Mouse (Mus musculus) liver, adult 2 months (tissue): Measurements from ENCODE around the gene Bicra. TPM values are rescaled to one million over a fixed set of nuclear protein-coding genes. Genes with fewer than 3 reads are reported as not detected.

Source experiments
- DNase-seq: peaks from one replicate; pipeline ENCODE4 v3.0.0-alpha.2; 2011; ENCODE audit warnings: low read depth, low spot score; ENCODE audit errors: extremely low read depth
- H3K27ac ChIP-seq: fragments of 200-500 bp; replicated peaks from 2 replicates; pipeline ENCODE4 v1.5.1; 2012; ENCODE audit warnings: low read depth, mild to moderate bottlenecking, control low read depth, inconsistent platforms, low read length; ENCODE audit not compliant: insufficient read depth
- H3K27me3 ChIP-seq: fragments of 200-500 bp; 2 replicates; pipeline ENCODE4 v1.6.1; 2012; ENCODE audit warnings: mild to moderate bottlenecking, moderate library complexity, low read length, inconsistent platforms; ENCODE audit not compliant: control insufficient read depth, insufficient read depth
- H3K36me3 ChIP-seq: fragments of 200-500 bp; 2 replicates; pipeline ENCODE4 v1.6.1; 2012; ENCODE audit warnings: low read length, inconsistent platforms; ENCODE audit not compliant: control insufficient read depth, insufficient read depth
- H3K4me1 ChIP-seq: fragments of 200-500 bp; 2 replicates; pipeline ENCODE4 v1.6.1; 2011; ENCODE audit warnings: low read length; ENCODE audit not compliant: control insufficient read depth, insufficient read depth
- H3K4me3 ChIP-seq: fragments of 200-500 bp; 2 replicates; pipeline ENCODE4 v1.5.1; 2011; ENCODE audit warnings: low read depth, mild to moderate bottlenecking, control low read depth, low read length, moderate library complexity; ENCODE audit not compliant: insufficient read depth
- H3K79me2 ChIP-seq: fragments of 200-500 bp; 2 replicates; pipeline ENCODE4 v1.6.1; 2012; ENCODE audit warnings: inconsistent platforms, mild to moderate bottlenecking, low read length, moderate library complexity; ENCODE audit not compliant: control insufficient read depth, insufficient read depth
- H3K9ac ChIP-seq: fragments of 200-500 bp; 2 replicates; pipeline ENCODE4 v1.6.1; 2012; ENCODE audit warnings: low read depth, mild to moderate bottlenecking, control low read depth, inconsistent platforms, low read length
- CTCF ChIP-seq: fragments of 200-500 bp; IDR thresholded peaks from 2 replicates; pipeline ENCODE4 v1.5.1; 2011; ENCODE audit warnings: low read depth, low read length, control low read depth
- POLR2A ChIP-seq: fragments of 200-500 bp; IDR thresholded peaks from 2 replicates; pipeline ENCODE4 v1.6.1; 2011; ENCODE audit warnings: low read length, control low read depth; ENCODE audit not compliant: insufficient read depth; ENCODE audit errors: extremely low read depth
- WGBS: fragments of 180-500 bp; shearing (Covaris S2); methylation state at CpG from one replicate; pipeline ENCODE4 v1.1.7; 2018; 5-methylcytosine and 5-hydroxymethylcytosine counted together
- polyA plus RNA-seq: library from polyadenylated mRNA; depleted of rRNA; stranded (reverse); fragments of >200 nt; gene quantifications from 2 replicates; pipeline ENCODE4 v1.2.3, GENCODE M21; 2012
- total RNA-seq: library from RNA; depleted of rRNA; stranded (reverse); fragments of >200 nt; gene quantifications from 2 replicates; pipeline ENCODE4 v1.2.3, GENCODE M21; 2014

The Bicra gene
- total and polyA plus RNA-seq, 2 experiments: 0.55 to 4.6 TPM

- no peak for TF ChIP-seq POLR2A
- no peak for TF ChIP-seq CTCF
- DNase-seq: no peak
- 85% methylated on average over 7 of the region's 7 CpGs for WGBS
Measured at GRCm38 (mm10) chr7:16009636-16010035, 38.1 kb downstream of the Bicra start.

GRCm38 (mm10) chr7:16005020-16005419, 42.7 kb downstream of the Bicra start:
- no peak for TF ChIP-seq CTCF
- TF ChIP-seq POLR2A: no peak
- Histone ChIP-seq H3K4me1 (peaks cover 10% of the 10 kb centered on the region), H3K36me3 (no peaks in the 10 kb centered on the region), H3K27me3 (no peaks in the 10 kb centered on the region), H3K79me2 (peaks cover 34% of the 10 kb centered on the region; the same call in 1 of the 2 replicates), H3K27ac (no peak overlapping the region), H3K4me3 (no peak overlapping the region), H3K9ac (no peak overlapping the region)
- 90% methylated on average over 3 of the region's 3 CpGs for WGBS
- no peak for DNase-seq

More at GRCm38 (mm10) chr7:16009636-16010035, 38.1 kb downstream of the Bicra start:
- H3K27me3 ChIP-seq: no peaks in the 10 kb centered on the region
- H3K4me1 ChIP-seq: peaks cover 12% of the 10 kb centered on the region
- no peaks in the 10 kb centered on the region for H3K36me3 ChIP-seq
- H3K27ac ChIP-seq: no peak overlapping the region
- no peak overlapping the region for H3K4me3 ChIP-seq
- peaks cover 43% of the 10 kb centered on the region; the same call in 1 of the 2 replicates for H3K79me2 ChIP-seq
- no peak overlapping the region for H3K9ac ChIP-seq

GRCm38 (mm10) chr7:16004177-16004856, 43.4 kb downstream of the Bicra start:
- WGBS: 85% methylated on average over 12 of the region's 12 CpGs
- no peaks in the 10 kb centered on the region for H3K36me3 ChIP-seq
- no peak for TF ChIP-seq CTCF
- no peaks in the 10 kb centered on the region for H3K27me3 ChIP-seq
- no peak overlapping the region; the same call in 1 of the 2 replicates for H3K27ac ChIP-seq
- peaks cover 10% of the 10 kb centered on the region for H3K4me1 ChIP-seq
- no peak for DNase-seq
- H3K4me3 ChIP-seq: no peak overlapping the region
- no peak overlapping the region for H3K9ac ChIP-seq
- H3K79me2 ChIP-seq: peaks cover 37% of the 10 kb centered on the region; the same call in 1 of the 2 replicates

GRCm38 (mm10) chr7:16003032-16003431, 44.7 kb downstream of the Bicra start:
- H3K4me3 ChIP-seq: no peak overlapping the region
- H3K4me1 ChIP-seq: peaks cover 10% of the 10 kb centered on the region
- 27% methylated on average over 4 of the region's 4 CpGs for WGBS
- H3K9ac ChIP-seq: no peak overlapping the region
- DNase-seq: peak; percentile 75
- peaks cover 39% of the 10 kb centered on the region; the same call in 1 of the 2 replicates for H3K79me2 ChIP-seq
- H3K36me3 ChIP-seq: no peaks in the 10 kb centered on the region
- peak overlapping the region; percentile 21; the same call in 1 of the 2 replicates for H3K27ac ChIP-seq
- no peak for TF ChIP-seq POLR2A
- no peak for TF ChIP-seq CTCF
- H3K27me3 ChIP-seq: no peaks in the 10 kb centered on the region

GRCm38 (mm10) chr7:16002171-16002570, 45.5 kb downstream of the Bicra start:
- no peak for TF ChIP-seq CTCF
- no peak for TF ChIP-seq POLR2A
- DNase-seq: no peak
- Histone ChIP-seq H3K4me3 (no peak overlapping the region), H3K4me1 (peaks cover 10% of the 10 kb centered on the region), H3K9ac (no peak overlapping the region), H3K27ac (no peak overlapping the region), H3K27me3 (no peaks in the 10 kb centered on the region), H3K79me2 (peaks cover 33% of the 10 kb centered on the region; the same call in 1 of the 2 replicates), H3K36me3 (no peaks in the 10 kb centered on the region)
- WGBS: 68% methylated on average over 5 of the region's 5 CpGs

GRCm38 (mm10) chr7:16001691-16002090, 46.0 kb downstream of the Bicra start:
- Histone ChIP-seq H3K4me1 (peaks cover 10% of the 10 kb centered on the region), H3K4me3 (no peak overlapping the region), H3K27ac (no peak overlapping the region), H3K27me3 (no peaks in the 10 kb centered on the region), H3K9ac (no peak overlapping the region), H3K79me2 (peaks cover 29% of the 10 kb centered on the region; the same call in 1 of the 2 replicates), H3K36me3 (no peaks in the 10 kb centered on the region)
- TF ChIP-seq CTCF (no peak), POLR2A (no peak)
- DNase-seq: no peak
- WGBS: 93% methylated on average over 1 of the region's 1 CpGs
